Mouse (Mus musculus): Measurements from ENCODE around the gene Hcrtr2. TPM values are rescaled to one million over a fixed set of nuclear protein-coding genes. Genes with fewer than 3 reads are reported as not detected.

The Hcrtr2 gene
- total and polyA plus RNA-seq, 3 experiments: 0.16 TPM; not detected in 2

- H3K4me3 ChIP-seq (ENCODE audit: low read depth, low read length): no peak overlapping the region
- ATAC-seq (ENCODE audit: extremely low read depth, insufficient number of reproducible peaks, low FRiP score, poor library complexity, severe bottlenecking) (no peak), DNase-seq (ENCODE audit: low spot score) (no peak)
- H3K36me3 ChIP-seq (replicated peaks): no peaks in the 10 kb centered on the region
- H3K27me3 ChIP-seq (ENCODE audit: insufficient read depth, low read length): no peaks in the 10 kb centered on the region
- H3K4me1 ChIP-seq (ENCODE audit: insufficient read depth, low read depth, low read length): no peaks in the 10 kb centered on the region; the same call in 1 of the 2 replicates
- 0 out of 2 replicates have a peak, but pooled peaks cover 1% of the 10 kb centered on the region for H3K9me3 ChIP-seq (replicated peaks)
- TF ChIP-seq CTCF (IDR thresholded peaks at IDR 0.05; ENCODE audit: low read depth, low read length) (no peak), POLR2AphosphoS5 (IDR thresholded peaks at IDR 0.05; ENCODE audit: insufficient replicate concordance, low read depth, low read length) (no peak), GATA1 (IDR thresholded peaks at IDR 0.05; ENCODE audit: borderline replicate concordance, low read length) (no peak), TAL1 (conservative IDR thresholded peaks at IDR 0.05; ENCODE audit: low read depth, low read length) (no peak), GATA2 (IDR thresholded peaks at IDR 0.05; ENCODE audit: borderline replicate concordance, low read depth, low read length) (no peak)
Observed at GRCm38 (mm10) chr9:76179221-76179620, 144.4 kb downstream of the Hcrtr2 start.

Other genes starting within 250 kb of the Hcrtr2 start
- not detected in 2 replicates for gene Gfral, start 110.2 kb downstream of the Hcrtr2 start, total RNA-seq (2014; fragmentation: Nextera tagmentation)
- gene Gfral, start 110.2 kb downstream of the Hcrtr2 start, total RNA-seq (2017): not detected in 2 replicates
- gene Gfral, start 110.2 kb downstream of the Hcrtr2 start, polyA plus RNA-seq (2012): not detected in 2 replicates
- gene Fam83b, start 243.3 kb upstream of the Hcrtr2 start, total RNA-seq (2014; fragmentation: Nextera tagmentation): not detected in 2 replicates
- 0.06 and 0.11 TPM in 2 replicates for gene Fam83b, start 243.3 kb upstream of the Hcrtr2 start, total RNA-seq (2017)
- gene Fam83b, start 243.3 kb upstream of the Hcrtr2 start, polyA plus RNA-seq (2012): not detected in 2 replicates